Mouse (Mus musculus): ENCODE results near the gene Ryk. TPM values are rescaled to one million over a fixed set of nuclear protein-coding genes. Genes with fewer than 3 reads are reported as not detected.

Ryk gene
- 10 to 100 TPM; 43.9 to 50.9 TPM for total RNA-seq (2021)

DNA sequence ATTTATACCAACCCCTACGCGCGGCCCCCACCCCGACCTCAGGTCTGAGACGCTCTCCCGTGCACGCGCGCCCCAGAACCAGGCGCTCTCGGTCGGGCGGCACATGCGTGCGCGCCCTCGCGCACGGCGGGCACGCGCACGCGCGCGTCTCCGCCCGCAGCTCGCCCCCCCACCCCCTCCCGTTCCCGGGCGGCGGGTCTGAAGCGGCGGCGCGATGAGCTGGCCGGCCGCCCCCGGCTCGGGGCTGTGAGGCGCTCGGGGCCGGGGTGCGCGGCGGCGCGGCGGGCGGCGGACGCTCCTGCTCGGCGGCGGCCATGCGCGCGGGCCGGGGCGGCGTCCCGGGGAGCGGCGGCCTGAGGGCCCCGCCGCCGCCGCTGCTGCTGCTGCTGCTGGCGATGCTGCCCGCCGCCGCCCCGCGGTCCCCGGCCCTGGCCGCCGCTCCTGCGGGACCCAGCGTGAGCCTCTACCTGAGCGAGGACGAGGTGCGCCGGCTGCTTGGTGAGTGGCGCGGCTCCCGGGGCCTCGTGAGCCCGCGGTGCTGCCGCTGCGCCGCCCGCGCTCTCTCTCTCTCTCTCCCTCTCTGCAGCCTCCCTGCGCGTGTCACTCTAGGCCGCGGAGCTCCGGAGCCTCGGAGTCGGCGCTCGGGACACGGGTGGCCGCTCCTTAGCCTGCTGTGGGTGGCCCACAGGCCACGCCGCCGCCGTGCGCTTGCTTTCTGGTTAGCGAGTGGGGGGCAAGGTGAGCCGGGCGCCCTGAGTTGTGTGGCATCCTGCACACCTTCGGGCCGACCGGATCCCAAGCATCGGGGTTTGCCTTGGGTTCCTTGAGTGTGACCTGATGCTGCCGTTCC is at the start of gene Ryk:
TSS of gene Ryk (plus strand) at position 176 of the 850 bp plus-strand sequence.
- DNase-seq: peak; percentile 78 to 80
- intact Hi-C loops (cut with DNase I): loop anchor here (2.0 kb wide), 1 partner anchor 32 kb away; no protein-coding TSS in a partner anchor

- no peak for DNase-seq
- intact Hi-C loops (cut with DNase I): no loop called here
Observed at GRCm38 (mm10) chr9:102789491-102789890, 45.2 kb upstream of the Ryk start.

GRCm38 (mm10) chr9:102791845-102792244 is 42.9 kb upstream of the Ryk start:
- intact Hi-C loops (cut with DNase I): no loop called here

DNA sequence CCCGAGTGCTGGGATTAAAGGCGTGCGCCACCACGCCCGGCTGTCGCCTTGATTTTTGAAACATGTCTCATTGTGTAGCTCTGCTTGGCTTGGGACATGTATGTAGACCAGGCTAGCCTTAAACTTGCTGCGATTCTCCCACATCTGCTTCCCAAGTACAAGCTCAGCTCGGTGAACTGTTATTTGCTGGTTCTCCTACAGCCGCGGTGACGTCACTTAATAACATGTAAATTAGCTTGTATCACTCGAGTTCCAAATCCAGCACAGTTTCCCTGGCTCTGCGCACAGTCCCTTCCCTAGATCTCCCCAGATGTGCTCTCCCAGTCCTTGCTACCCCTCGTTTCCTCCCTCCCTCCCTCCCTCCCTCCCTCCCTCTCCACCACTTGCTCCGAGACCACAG is 41.9 kb upstream of the Ryk start:
- intact Hi-C loops (cut with DNase I): no loop called here
- DNase-seq: no peak

More at GRCm38 (mm10) chr9:102791845-102792244, 42.9 kb upstream of the Ryk start:
- DNase-seq: no peak

- intact Hi-C loops (cut with DNase I): no loop called here
- DNase-seq: no peak
Observed at GRCm38 (mm10) chr9:102793286-102793809, 41.4 kb upstream of the Ryk start.

GRCm38 (mm10) chr9:102798406-102798805 is 36.3 kb upstream of the Ryk start:
- DNase-seq: no peak
- intact Hi-C loops (cut with DNase I): no loop called here

DNA sequence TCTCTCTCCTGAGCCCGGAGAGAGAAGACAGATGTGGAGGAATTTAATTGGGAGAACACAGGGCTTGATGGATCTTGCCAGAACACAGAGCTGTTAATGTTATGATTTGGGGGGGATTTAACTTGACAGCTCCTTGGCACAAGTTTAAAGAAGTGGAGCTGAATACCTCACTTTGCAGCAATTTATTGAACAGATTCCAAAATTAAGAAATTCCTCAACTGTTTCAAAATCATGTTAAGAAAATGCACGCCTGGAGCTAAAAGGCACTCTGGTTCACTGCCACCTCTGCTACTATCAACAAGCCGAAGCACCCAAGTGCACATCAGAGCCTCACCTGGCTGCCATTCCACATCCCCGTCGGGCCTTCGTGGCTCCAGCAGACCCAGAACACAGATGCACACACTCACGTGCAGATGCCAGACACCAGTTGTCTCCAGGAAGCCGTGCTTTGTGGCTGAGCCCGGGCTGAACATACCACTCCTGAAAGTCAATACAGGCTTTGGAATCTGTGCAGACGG is 28.6 kb upstream of the Ryk start:
- intact Hi-C loops (cut with DNase I): no loop called here

GRCm38 (mm10) chr9:102811192-102811591 is 23.5 kb upstream of the Ryk start:
- no peak for DNase-seq
- intact Hi-C loops (cut with DNase I): no loop called here

More for the DNA sequence above, 28.6 kb upstream of the Ryk start:
- DNase-seq: no peak

DNA sequence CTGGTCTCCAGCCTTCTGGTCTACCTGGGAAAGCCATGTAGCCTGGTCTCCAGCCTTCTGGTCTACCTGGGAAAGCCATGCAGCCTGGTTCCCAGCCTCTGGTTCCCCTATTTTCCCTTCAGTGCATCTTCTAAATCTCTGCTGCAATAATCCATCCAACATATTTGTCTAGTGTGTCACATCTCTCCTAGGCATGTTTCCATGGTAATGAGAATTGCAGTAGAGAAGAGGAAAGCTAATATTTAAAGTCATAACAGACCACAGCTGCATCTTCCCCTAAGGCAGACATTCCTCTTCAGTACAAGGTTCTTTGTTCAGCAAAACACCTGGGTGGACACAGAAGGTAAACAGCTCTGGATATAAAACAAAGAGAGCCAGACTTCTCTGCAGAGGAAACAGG is 16.5 kb upstream of the Ryk start:
- intact Hi-C loops (cut with DNase I): no loop called here
- DNase-seq: no peak

GRCm38 (mm10) chr9:102828604-102829003 is 6.1 kb upstream of the Ryk start:
- intact Hi-C loops (cut with DNase I): no loop called here
- no peak for DNase-seq

- intact Hi-C loops (cut with DNase I): no loop called here
Observed at GRCm38 (mm10) chr9:102831541-102831940, 3.2 kb upstream of the Ryk start.

GRCm38 (mm10) chr9:102834414-102834741 is 339 bp upstream of the Ryk start:
- intact Hi-C loops (cut with DNase I): loop anchor here (2.0 kb wide), 1 partner anchor 32 kb away; no protein-coding TSS in a partner anchor

More at GRCm38 (mm10) chr9:102831541-102831940, 3.2 kb upstream of the Ryk start:
- no peak for DNase-seq

GRCm38 (mm10) chr9:102836279-102836678 is 1.6 kb downstream of the Ryk start:
- intact Hi-C loops (cut with DNase I): no loop called here
- no peak for DNase-seq

More at GRCm38 (mm10) chr9:102834414-102834741, 339 bp upstream of the Ryk start:
- no peak for DNase-seq

DNA sequence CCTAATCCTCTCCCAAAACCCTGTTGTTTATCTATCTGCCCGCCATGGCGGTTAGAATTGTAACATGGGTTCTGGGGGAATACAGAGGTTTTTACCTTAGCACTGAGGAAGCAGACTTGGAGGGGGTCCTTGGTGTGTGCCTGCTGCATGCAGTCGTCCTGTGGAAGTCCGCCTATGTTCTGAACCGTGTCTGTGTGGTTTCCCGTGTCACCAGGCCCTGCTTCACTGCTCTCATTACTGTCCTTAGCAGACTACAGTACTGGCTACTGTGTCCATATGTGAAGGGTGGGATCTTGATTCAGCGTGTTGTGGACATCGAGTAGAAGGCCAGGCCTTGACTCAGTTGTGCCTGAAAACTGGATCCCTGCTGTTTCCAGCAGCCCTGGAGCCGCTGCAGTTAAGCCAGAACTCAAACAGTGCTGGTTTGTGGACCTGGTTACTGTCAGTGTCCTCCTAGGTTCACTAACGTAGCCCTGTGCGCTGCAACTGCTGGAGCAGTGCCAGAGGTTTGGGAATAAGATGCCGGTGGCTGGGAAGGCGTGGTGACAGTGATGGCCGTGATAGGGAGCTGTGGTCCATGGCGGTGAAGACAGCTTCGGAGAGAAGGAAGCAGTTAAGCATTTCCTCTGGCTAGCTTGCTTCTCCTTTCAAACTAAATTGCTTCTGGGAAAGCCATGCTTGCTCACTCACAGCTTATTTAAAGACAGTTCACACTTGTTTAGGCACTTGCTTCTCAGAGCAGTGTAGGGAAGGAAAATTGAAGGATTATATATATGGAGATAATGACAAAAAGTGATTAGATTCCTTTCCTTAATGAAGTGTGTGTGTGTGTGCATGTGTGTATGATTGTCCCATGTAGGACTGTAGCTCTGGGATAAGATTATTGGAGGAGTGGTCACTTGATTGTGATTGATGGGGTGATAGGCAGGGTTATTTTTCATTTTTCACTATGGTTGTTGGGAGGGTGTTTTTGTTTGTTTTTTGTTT is 6.4 kb downstream of the Ryk start:
- DNase-seq: peak; percentile 47 to 49
- intact Hi-C loops (cut with DNase I): no loop called here

GRCm38 (mm10) chr9:102841832-102842231 is 7.1 kb downstream of the Ryk start:
- intact Hi-C loops (cut with DNase I): no loop called here
- no peak for DNase-seq

- no peak for DNase-seq
- intact Hi-C loops (cut with DNase I): no loop called here
Observed at GRCm38 (mm10) chr9:102842498-102842897, 7.8 kb downstream of the Ryk start.

DNA sequence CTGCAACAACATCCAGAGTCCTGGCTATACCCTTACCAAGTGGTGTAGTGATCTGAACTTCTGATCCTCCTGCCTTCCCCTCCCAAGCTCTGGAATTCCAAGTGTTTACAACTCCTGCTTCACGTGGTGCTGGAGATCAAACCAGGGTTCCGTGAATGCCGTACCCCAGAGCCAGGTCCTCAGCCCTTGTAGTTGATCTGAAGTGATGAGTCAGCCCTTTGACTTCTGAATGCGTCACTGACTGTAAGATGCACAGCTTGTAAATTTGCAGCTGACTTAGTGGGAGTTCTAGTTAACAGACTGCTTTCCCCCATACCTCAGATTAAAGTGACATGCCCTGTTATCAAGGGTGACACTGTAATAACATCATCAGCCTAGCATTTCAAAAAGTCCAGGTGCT is 8.9 kb downstream of the Ryk start:
- intact Hi-C loops (cut with DNase I): no loop called here
- no peak for DNase-seq

DNA sequence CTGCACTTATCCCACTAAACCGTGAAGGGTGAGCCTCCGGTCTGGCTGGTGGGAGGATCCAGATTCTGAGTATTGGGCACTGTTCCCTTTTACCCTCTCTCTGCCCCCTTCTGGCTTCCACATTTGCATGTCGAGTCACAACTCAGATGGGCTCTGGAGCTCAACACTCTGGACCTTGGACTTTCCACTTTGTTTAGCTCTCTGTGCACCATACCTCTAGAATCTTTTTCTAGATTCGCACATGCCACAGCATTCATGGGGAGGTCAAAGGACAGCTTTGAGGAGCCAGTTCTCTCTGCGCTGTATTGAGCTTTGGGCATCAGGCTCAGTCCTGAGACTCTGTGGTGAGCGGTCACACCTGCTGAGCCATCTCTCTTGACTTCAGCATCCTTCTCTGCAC is 11.1 kb downstream of the Ryk start:
- intact Hi-C loops (cut with DNase I): no loop called here
- DNase-seq: no peak

DNA sequence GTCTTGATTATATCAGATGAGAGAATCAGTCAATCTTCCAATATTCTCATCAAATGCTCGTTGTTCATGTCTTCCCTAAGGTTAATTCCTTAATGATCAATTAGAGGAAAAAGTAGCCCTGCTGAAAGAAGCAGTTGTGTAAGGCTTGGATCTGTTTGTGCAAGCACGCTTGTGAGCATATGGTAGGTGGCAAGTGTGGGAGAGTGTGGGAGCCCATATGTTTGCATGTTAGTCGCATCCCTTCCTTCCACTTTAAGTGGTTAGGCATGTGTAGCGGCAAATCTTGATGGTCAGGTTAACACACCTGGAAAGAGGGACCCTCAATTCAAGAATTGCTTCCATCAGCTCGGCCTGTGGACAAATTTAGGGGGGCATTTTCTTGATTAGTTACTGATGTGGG is 11.6 kb downstream of the Ryk start:
- intact Hi-C loops (cut with DNase I): no loop called here
- no peak for DNase-seq

- DNase-seq: no peak
- intact Hi-C loops (cut with DNase I): no loop called here
Observed at GRCm38 (mm10) chr9:102852076-102853022, 17.6 kb downstream of the Ryk start.

Data from heart, postnatal 10 days (tissue).